17 mouse cellular contexts compared by ENCODE assay signal in genomic region chr17:16067858-16068257, GRCm38 (mm10).
"Had no signal": no experiment of that assay in that cellular context is flagged by ENCODE, and none has a peak within 500 bp of the region (broad histone marks: within the 10 kb centered on the region; RNA-seq: fewer than 3 reads in every experiment).

No protein-coding gene starts in this region.

- H3K4me3 ChIP-seq: midbrain, embryonic 10.5 days; myocyte; neural tube, embryonic 13.5 days; neural tube, embryonic 15.5 days had no signal

- H3K4me2 ChIP-seq: lung, embryonic 14.5 days; neural tube, embryonic 13.5 days; neural tube, embryonic 15.5 days had no signal

- DNase-seq: lung, adult 18-20 months; lung, embryonic 14.5 days; lung, postnatal 10 days; lung, postnatal 4 days; midbrain, embryonic 14.5 days; retina, postnatal 1 day; right cerebral cortex, adult 18-20 months; right cerebral cortex, postnatal 25 days; right cerebral cortex, postnatal 4 days; spleen, adult 18-20 months; thymus, adult 2 months; thymus, postnatal 25 days had no signal

- ATAC-seq: midbrain, embryonic 16.5 days had no signal

- H3K4me1 ChIP-seq: midbrain, embryonic 10.5 days; neural tube, embryonic 13.5 days; neural tube, embryonic 15.5 days had no signal

- H3K9ac ChIP-seq: lung, embryonic 14.5 days; neural tube, embryonic 13.5 days; neural tube, embryonic 15.5 days had no signal

- H3K36me3 ChIP-seq: midbrain, embryonic 10.5 days; neural tube, embryonic 13.5 days; neural tube, embryonic 15.5 days had no signal

- H3K9me3 ChIP-seq: midbrain, embryonic 10.5 days; neural tube, embryonic 13.5 days; neural tube, embryonic 15.5 days had no signal

- H3K27ac ChIP-seq: midbrain, embryonic 10.5 days; neural tube, embryonic 13.5 days; neural tube, embryonic 15.5 days had no signal

- H3K27me3 ChIP-seq: neural tube, embryonic 13.5 days; neural tube, embryonic 15.5 days had no signal
